7 mouse cellular contexts compared by ENCODE assay signal in genomic region chr13:73466411-73466810, GRCm38 (mm10). TPM values are rescaled to one million over a fixed set of nuclear protein-coding genes. Genes with fewer than 3 reads are reported as not detected.
DNase-seq lines count a peak whose midpoint lies in the region; ATAC-seq lines count a peak whose summit lies in the region.

No protein-coding gene starts in this region.

- no peak overlapping the region; the same call in 1 of the 2 replicates for H3K4me2 ChIP-seq in hindbrain, embryonic 11.5 days (replicated peaks; ENCODE audit: low read depth, low read length)
- H3K4me2 ChIP-seq in hindbrain, embryonic 12.5 days (replicated peaks): no peak overlapping the region
- peak overlapping the region; percentile 92; the same call in 1 of the 2 replicates for H3K4me2 ChIP-seq in midbrain, embryonic 11.5 days

- no peak for ATAC-seq in hindbrain, embryonic 11.5 days (ENCODE audit: low FRiP score)
- no peak for ATAC-seq in hindbrain, embryonic 12.5 days (ENCODE audit: low FRiP score)
- no peak for ATAC-seq in midbrain, embryonic 11.5 days (ENCODE audit: low FRiP score)

- H3K9me3 ChIP-seq in hindbrain, embryonic 10.5 days: no peaks in the 10 kb centered on the region
- H3K9me3 ChIP-seq in hindbrain, embryonic 11.5 days (ENCODE audit: control insufficient read depth, low read length): no peaks in the 10 kb centered on the region
- H3K9me3 ChIP-seq in embryonic facial prominence, embryonic 10.5 days: no peaks in the 10 kb centered on the region
- no peaks in the 10 kb centered on the region for H3K9me3 ChIP-seq in hindbrain, embryonic 12.5 days (replicated peaks)
- H3K9me3 ChIP-seq in midbrain, embryonic 11.5 days (ENCODE audit: control insufficient read depth, low read length): no peaks in the 10 kb centered on the region

- WGBS in hindbrain, embryonic 10.5 days: 90% methylated on average over 3 of the region's 3 CpGs
- 90% methylated on average over 3 of the region's 3 CpGs for WGBS in hindbrain, embryonic 11.5 days
- WGBS in embryonic facial prominence, embryonic 10.5 days: 82% methylated on average over 3 of the region's 3 CpGs
- WGBS in hindbrain, embryonic 12.5 days: 96% methylated on average over 3 of the region's 3 CpGs
- 89% methylated on average over 3 of the region's 3 CpGs for WGBS in midbrain, embryonic 11.5 days

- H3K27ac ChIP-seq in hindbrain, embryonic 10.5 days: peak overlapping the region; percentile 96; the same call in 1 of the 2 replicates
- no peak overlapping the region for H3K27ac ChIP-seq in hindbrain, embryonic 11.5 days (ENCODE audit: low read depth, low read length)
- no peak overlapping the region; the same call in 1 of the 2 replicates for H3K27ac ChIP-seq in embryonic facial prominence, embryonic 10.5 days (replicated peaks)
- H3K27ac ChIP-seq in hindbrain, embryonic 12.5 days: peak overlapping the region; percentile 98; the same call in 1 of the 2 replicates
- no peak overlapping the region for H3K27ac ChIP-seq in midbrain, embryonic 11.5 days (ENCODE audit: low read depth, low read length)

- no peaks in the 10 kb centered on the region for H3K27me3 ChIP-seq in hindbrain, embryonic 10.5 days (ENCODE audit: insufficient read depth, poor library complexity, severe bottlenecking)
- H3K27me3 ChIP-seq in hindbrain, embryonic 11.5 days (ENCODE audit: control insufficient read depth, insufficient read depth, low read length): no peaks in the 10 kb centered on the region
- H3K27me3 ChIP-seq in embryonic facial prominence, embryonic 10.5 days (replicated peaks; ENCODE audit: low read depth, poor library complexity, severe bottlenecking): no peaks in the 10 kb centered on the region
- no peaks in the 10 kb centered on the region for H3K27me3 ChIP-seq in hindbrain, embryonic 12.5 days
- H3K27me3 ChIP-seq in midbrain, embryonic 11.5 days (ENCODE audit: control insufficient read depth, insufficient read depth, low read length): no peaks in the 10 kb centered on the region

- peaks cover 15% of the 10 kb centered on the region; the same call in 1 of the 2 replicates for H3K36me3 ChIP-seq in hindbrain, embryonic 10.5 days
- no peaks in the 10 kb centered on the region for H3K36me3 ChIP-seq in hindbrain, embryonic 11.5 days (ENCODE audit: control insufficient read depth, insufficient read depth, low read length)
- H3K36me3 ChIP-seq in embryonic facial prominence, embryonic 10.5 days (replicated peaks): peaks cover 17% of the 10 kb centered on the region
- no peaks in the 10 kb centered on the region for H3K36me3 ChIP-seq in hindbrain, embryonic 12.5 days
- H3K36me3 ChIP-seq in midbrain, embryonic 11.5 days (ENCODE audit: control insufficient read depth, insufficient read depth, low read length): no peaks in the 10 kb centered on the region

- H3K4me3 ChIP-seq in hindbrain, embryonic 10.5 days: peak overlapping the region; percentile 80
- no peak overlapping the region for H3K4me3 ChIP-seq in hindbrain, embryonic 11.5 days (ENCODE audit: low read depth, low read length)
- peak overlapping the region; percentile 98; the same call in 1 of the 2 replicates for H3K4me3 ChIP-seq in embryonic facial prominence, embryonic 10.5 days
- H3K4me3 ChIP-seq in hindbrain, embryonic 12.5 days: no peak overlapping the region
- H3K4me3 ChIP-seq in midbrain, embryonic 11.5 days (ENCODE audit: low read depth, low read length): no peak overlapping the region

- no peak for DNase-seq in hindbrain, embryonic 10.5 days (ENCODE audit: low spot score)
- DNase-seq in hindbrain, embryonic 11.5 days (ENCODE audit: low spot score): no peak
- DNase-seq in embryonic facial prominence, embryonic 10.5 days (ENCODE audit: low spot score): no peak
- DNase-seq in midbrain, embryonic 11.5 days (ENCODE audit: low spot score, missing footprints): peak; percentile 82
- DNase-seq in MN1 (ENCODE audit: low spot score) (no peak), adipocyte (ENCODE audit: low spot score) (no peak)

- H3K9ac ChIP-seq in hindbrain, embryonic 11.5 days (ENCODE audit: low read depth, low read length): no peak overlapping the region
- H3K9ac ChIP-seq in hindbrain, embryonic 12.5 days: no peak overlapping the region
- no peak overlapping the region for H3K9ac ChIP-seq in midbrain, embryonic 11.5 days (ENCODE audit: low read length)

- H3K4me1 ChIP-seq in hindbrain, embryonic 10.5 days (replicated peaks): peaks cover 37% of the 10 kb centered on the region
- peaks cover 9% of the 10 kb centered on the region for H3K4me1 ChIP-seq in hindbrain, embryonic 11.5 days (replicated peaks; ENCODE audit: control insufficient read depth, insufficient read depth, low read length)
- H3K4me1 ChIP-seq in embryonic facial prominence, embryonic 10.5 days: peaks cover 37% of the 10 kb centered on the region
- peaks cover 24% of the 10 kb centered on the region for H3K4me1 ChIP-seq in hindbrain, embryonic 12.5 days
- peaks cover 17% of the 10 kb centered on the region for H3K4me1 ChIP-seq in midbrain, embryonic 11.5 days (ENCODE audit: control insufficient read depth, insufficient read depth, low read length)

RNA-seq across cellular contexts. Expression of gene Lpcat1, which starts 0.6 kb away (rescaled TPM):
- 58.1 and 66.3 TPM in 2 replicates for polyA plus RNA-seq in hindbrain, embryonic 10.5 days (2016; fragmentation: Nextera tagmentation; extraction: Ambion mirVana)
- 51.2 and 51.5 TPM in 2 replicates for polyA plus RNA-seq in hindbrain, embryonic 11.5 days (2014; fragmentation: Nextera tagmentation; extraction: Ambion mirVana)
- polyA plus RNA-seq in embryonic facial prominence, embryonic 10.5 days (2016; fragmentation: Nextera tagmentation; extraction: Ambion mirVana): 59.4 and 60.5 TPM in 2 replicates
- 67.0 and 68.4 TPM in 2 replicates for polyA plus RNA-seq in hindbrain, embryonic 12.5 days (2016; fragmentation: Nextera tagmentation; extraction: Ambion mirVana)
- polyA plus RNA-seq in midbrain, embryonic 11.5 days (2014; fragmentation: Nextera tagmentation; extraction: Ambion mirVana): 52.0 and 53.5 TPM in 2 replicates

Comparison
In these comparisons a context has a peak if more than half of its experiments do, and no peak if none do; other contexts are left out.
1. H3K27ac ChIP-seq: peak in hindbrain, embryonic 10.5 days (single experiment) and hindbrain, embryonic 12.5 days (single experiment); none in hindbrain, embryonic 11.5 days (single experiment), embryonic facial prominence, embryonic 10.5 days (single experiment) and midbrain, embryonic 11.5 days (single experiment).
2. H3K4me3 ChIP-seq: peak in hindbrain, embryonic 10.5 days (single experiment) and embryonic facial prominence, embryonic 10.5 days (single experiment); none in hindbrain, embryonic 11.5 days (single experiment), hindbrain, embryonic 12.5 days (single experiment) and midbrain, embryonic 11.5 days (single experiment).